Mouse (Mus musculus) kidney, postnatal 0 days (tissue): Measurements from ENCODE around the gene Plcb3. TPM values are rescaled to one million over a fixed set of nuclear protein-coding genes. Genes with fewer than 3 reads are reported as not detected.

Experiments
- ATAC-seq: fragments of 200-750 bp; cut with Nextera tagmentation; replicated peaks from 2 replicates; pipeline ENCODE4 v1.8.0; 2017; ENCODE audit warnings: low read depth, moderate number of reproducible peaks, moderate TSS enrichment, moderate library complexity; ENCODE audit not compliant: low FRiP score
- DNase-seq: peaks from one replicate; pipeline ENCODE4 v3.0.0-alpha.2; 2016; ENCODE audit warnings: low spot score
- H3K27ac ChIP-seq: fragments of 300-500 bp; sonication (generic); 2 replicates; pipeline ENCODE4 v1.5.1; 2014; ENCODE audit warnings: mild to moderate bottlenecking
- H3K27me3 ChIP-seq: fragments of 300-500 bp; sonication (generic); 2 replicates; pipeline ENCODE4 v1.6.1; 2014; ENCODE audit warnings: low read length, mixed read lengths; ENCODE audit not compliant: insufficient read depth
- H3K36me3 ChIP-seq: fragments of 300-500 bp; sonication (generic); 2 replicates; pipeline ENCODE4 v1.6.1; 2014; ENCODE audit warnings: low read length, mixed read lengths; ENCODE audit not compliant: insufficient read depth
- H3K4me1 ChIP-seq: fragments of 300-500 bp; sonication (generic); replicated peaks from 2 replicates; pipeline ENCODE4 v1.6.1; 2014; ENCODE audit warnings: antibody characterized with exemption, low read length, mixed read lengths; ENCODE audit not compliant: insufficient read depth
- H3K4me2 ChIP-seq: fragments of 300-500 bp; sonication (generic); 2 replicates; pipeline ENCODE4 v1.6.1; 2014; ENCODE audit warnings: mild to moderate bottlenecking, low read length, moderate library complexity, mixed read lengths
- H3K4me3 ChIP-seq: fragments of 300-500 bp; sonication (generic); replicated peaks from 2 replicates; pipeline ENCODE4 v1.5.1; 2014; ENCODE audit warnings: low read depth, low read length
- H3K9ac ChIP-seq: fragments of 300-500 bp; sonication (generic); 2 replicates; pipeline ENCODE4 v1.6.1; 2014; ENCODE audit warnings: low read depth, low read length
- H3K9me3 ChIP-seq: fragments of 300-500 bp; sonication (generic); replicated peaks from 2 replicates; pipeline ENCODE4 v1.6.1; 2016; ENCODE audit warnings: low read length, inconsistent platforms, mixed read lengths
- CTCF ChIP-seq: IDR thresholded peaks from 2 replicates; pipeline ENCODE4 v1.5.1; 2016; ENCODE audit warnings: antibody characterized with exemption, low read depth, mild to moderate bottlenecking, moderate library complexity
- WGBS: fragments of 180-500 bp; shearing (Covaris S2); extraction: QIAGEN DNeasy Blood & Tissue Kit; methylation state at CpG from one replicate; pipeline ENCODE4 v1.1.7; 2014; 5-methylcytosine and 5-hydroxymethylcytosine counted together
- polyA plus RNA-seq: library from polyadenylated mRNA; unstranded; fragments of >200 nt; fragmentation: Nextera tagmentation; extraction: Ambion mirVana; gene quantifications from 2 replicates; pipeline ENCODE4 v1.2.1, GENCODE M21; 2015

The Plcb3 gene
- polyA plus RNA-seq, 1 experiment from 2014 or later, result 24.6 TPM

- 95% methylated on average over 6 of the region's 6 CpGs for WGBS
- TF ChIP-seq CTCF, result no peak
- H3K9me3 ChIP-seq, result no peaks in the 10 kb centered on the region
- H3K4me1 ChIP-seq, result peaks cover 19% of the 10 kb centered on the region
- DNase-seq (no peak), ATAC-seq (no peak)
- H3K36me3 ChIP-seq, result peaks cover 6% of the 10 kb centered on the region; the same call in 1 of the 2 replicates
- H3K27ac ChIP-seq, result no peak overlapping the region
- no peak overlapping the region for H3K9ac ChIP-seq
- H3K4me3 ChIP-seq, result no peak overlapping the region
- H3K4me2 ChIP-seq, result no peak overlapping the region
- H3K27me3 ChIP-seq, result no peaks in the 10 kb centered on the region
Measured at GRCm38 (mm10) chr19:6943709-6944108, 32.6 kb downstream of the Plcb3 start.

GRCm38 (mm10) chr19:6942764-6943163 lies 33.5 kb downstream of the Plcb3 start:
- no peak for TF ChIP-seq CTCF
- H3K27ac ChIP-seq, result peak overlapping the region; percentile 94
- no peak for ATAC-seq
- H3K9ac ChIP-seq, result peak overlapping the region; percentile 87
- peaks cover 19% of the 10 kb centered on the region for H3K4me1 ChIP-seq
- no peaks in the 10 kb centered on the region for H3K27me3 ChIP-seq
- DNase-seq, result no peak
- WGBS, result 24% methylated on average over 5 of the region's 5 CpGs
- H3K9me3 ChIP-seq, result no peaks in the 10 kb centered on the region
- peak overlapping the region; percentile 99 for H3K4me2 ChIP-seq
- peak overlapping the region; percentile 87 for H3K4me3 ChIP-seq
- H3K36me3 ChIP-seq, result peaks cover 6% of the 10 kb centered on the region; the same call in 1 of the 2 replicates

- WGBS, result 0% methylated on average over 27 of the region's 27 CpGs
- peak within 1 kb of the TSS; percentile 87 for H3K9ac ChIP-seq
- DNase-seq, result peak; percentile 97
- H3K4me2 ChIP-seq, result peak within 1 kb of the TSS; percentile 99
- ATAC-seq, result peak; percentile 89
- no peaks in the 10 kb centered on the region for H3K9me3 ChIP-seq
- TF ChIP-seq CTCF, result no peak
- H3K27ac ChIP-seq, result peak within 1 kb of the TSS; percentile 94
- H3K4me3 ChIP-seq, result peak within 1 kb of the TSS; percentile 87
- H3K4me1 ChIP-seq, result peaks cover 19% of the 10 kb centered on the region
- H3K36me3 ChIP-seq, result peaks cover 6% of the 10 kb centered on the region; the same call in 1 of the 2 replicates
- H3K27me3 ChIP-seq, result no peaks in the 10 kb centered on the region
Measured at GRCm38 (mm10) chr19:6942249-6942691, 34.0 kb downstream of the Plcb3 start, which contains the start of gene Gpr137. Gene Gpr137 (minus strand): TSS chr19:6942480.

- Histone ChIP-seq H3K27ac (peak within 1 kb of the TSS; percentile 94), H3K4me2 (peak within 1 kb of the TSS; percentile 99), H3K4me3 (peak within 1 kb of the TSS; percentile 87), H3K9ac (peak within 1 kb of the TSS; percentile 87), H3K36me3 (peaks cover 6% of the 10 kb centered on the region; the same call in 1 of the 2 replicates), H3K9me3 (no peaks in the 10 kb centered on the region), H3K27me3 (no peaks in the 10 kb centered on the region), H3K4me1 (peaks cover 19% of the 10 kb centered on the region)
- TF ChIP-seq CTCF, result peak; percentile 43
- under 1% methylated on average over 83 of the region's 83 CpGs for WGBS
- ATAC-seq (peak; percentile 73), DNase-seq (peak; percentile 95)
Measured at GRCm38 (mm10) chr19:6941372-6942248, 34.7 kb downstream of the Plcb3 start, which contains the start of gene Bad. Gene Bad (plus strand): TSS chr19:6941861.

- Histone ChIP-seq H3K4me2 (peak overlapping the region; percentile 99), H3K27me3 (no peaks in the 10 kb centered on the region), H3K9ac (peak overlapping the region; percentile 87), H3K4me1 (peaks cover 19% of the 10 kb centered on the region), H3K27ac (peak overlapping the region; percentile 94), H3K4me3 (peak overlapping the region; percentile 87), H3K9me3 (no peaks in the 10 kb centered on the region), H3K36me3 (no peaks in the 10 kb centered on the region)
- no peak for DNase-seq
- TF ChIP-seq CTCF, result no peak
- ATAC-seq, result no peak
- WGBS, result 23% methylated on average over 23 of the region's 29 CpGs
Measured at GRCm38 (mm10) chr19:6940396-6941351, 35.6 kb downstream of the Plcb3 start.
